Mouse (Mus musculus) splenic B cell, adult 2 months (primary cell): ENCODE data around the gene Gm11060.

ENCODE experiments used
- DNase-seq: peaks from one replicate; pipeline ENCODE4 v3.0.0-alpha.2; 2011; ENCODE audit warnings: low read depth, low spot score
- H3K27me3 ChIP-seq: 2 replicates; pipeline ENCODE4 v1.6.1; 2012; ENCODE audit warnings: mild to moderate bottlenecking, low read length, moderate library complexity, mixed read lengths; ENCODE audit not compliant: control insufficient read depth, poor library complexity, insufficient read depth, severe bottlenecking
- H3K36me3 ChIP-seq: 2 replicates; pipeline ENCODE4 v1.6.1; 2012; ENCODE audit warnings: mild to moderate bottlenecking, low read length, moderate library complexity, mixed read lengths; ENCODE audit not compliant: control insufficient read depth, poor library complexity, insufficient read depth, severe bottlenecking

The Gm11060 gene

GRCm38 (mm10) chr2:105126279-105126678 lies 34.5 kb downstream of the Gm11060 start, which contains the start of gene Wt1:
Gene Wt1, plus strand, starts transcription at chr2:105126529.
- no peaks in the 10 kb centered on the region for H3K36me3 ChIP-seq
- no peak for DNase-seq

GRCm38 (mm10) chr2:105126691-105127530 lies 35.1 kb downstream of the Gm11060 start:
- H3K36me3 ChIP-seq, result no peaks in the 10 kb centered on the region
- H3K27me3 ChIP-seq, result peaks cover 8% of the 10 kb centered on the region; the same call in 1 of the 2 replicates
- no peak for DNase-seq

More at GRCm38 (mm10) chr2:105126279-105126678, 34.5 kb downstream of the Gm11060 start, which contains the start of gene Wt1:
- peaks cover 8% of the 10 kb centered on the region; the same call in 1 of the 2 replicates for H3K27me3 ChIP-seq

- Histone ChIP-seq H3K27me3 (peaks cover 8% of the 10 kb centered on the region; the same call in 1 of the 2 replicates), H3K36me3 (no peaks in the 10 kb centered on the region)
- no peak for DNase-seq
These were observed 36.0 kb downstream of the Gm11060 start for GRCm38 (mm10) chr2:105127531-105128480.

- H3K36me3 ChIP-seq, result no peaks in the 10 kb centered on the region
- DNase-seq, result no peak
- peaks cover 8% of the 10 kb centered on the region; the same call in 1 of the 2 replicates for H3K27me3 ChIP-seq
These were observed 36.7 kb downstream of the Gm11060 start for GRCm38 (mm10) chr2:105128564-105128963.

GRCm38 (mm10) chr2:105130351-105131060 lies 38.7 kb downstream of the Gm11060 start:
- peak; percentile 6 for DNase-seq
- Histone ChIP-seq H3K36me3 (no peaks in the 10 kb centered on the region), H3K27me3 (peaks cover 8% of the 10 kb centered on the region; the same call in 1 of the 2 replicates)

GRCm38 (mm10) chr2:105131061-105131810 lies 39.4 kb downstream of the Gm11060 start:
- peaks cover 8% of the 10 kb centered on the region; the same call in 1 of the 2 replicates for H3K27me3 ChIP-seq
- H3K36me3 ChIP-seq, result no peaks in the 10 kb centered on the region
- no peak for DNase-seq

GRCm38 (mm10) chr2:105131811-105132100 lies 39.9 kb downstream of the Gm11060 start:
- Histone ChIP-seq H3K36me3 (no peaks in the 10 kb centered on the region), H3K27me3 (peaks cover 5% of the 10 kb centered on the region; the same call in 1 of the 2 replicates)
- DNase-seq, result no peak

GRCm38 (mm10) chr2:105132300-105132699 lies 40.5 kb downstream of the Gm11060 start:
- Histone ChIP-seq H3K36me3 (no peaks in the 10 kb centered on the region), H3K27me3 (peaks cover 7% of the 10 kb centered on the region)
- DNase-seq, result no peak

- Histone ChIP-seq H3K27me3 (peaks cover 7% of the 10 kb centered on the region), H3K36me3 (no peaks in the 10 kb centered on the region)
- no peak for DNase-seq
These were observed 41.3 kb downstream of the Gm11060 start for GRCm38 (mm10) chr2:105132933-105133795.

- no peak for DNase-seq
- H3K27me3 ChIP-seq, result peaks cover 5% of the 10 kb centered on the region
- H3K36me3 ChIP-seq, result no peaks in the 10 kb centered on the region
These were observed 42.5 kb downstream of the Gm11060 start for GRCm38 (mm10) chr2:105134296-105134695.

- Histone ChIP-seq H3K27me3 (peaks cover 2% of the 10 kb centered on the region), H3K36me3 (no peaks in the 10 kb centered on the region)
- no peak for DNase-seq
These were observed 47.7 kb downstream of the Gm11060 start for GRCm38 (mm10) chr2:105139471-105139870.

- Histone ChIP-seq H3K27me3 (peaks cover 2% of the 10 kb centered on the region), H3K36me3 (no peaks in the 10 kb centered on the region)
- no peak for DNase-seq
These were observed 49.6 kb downstream of the Gm11060 start for GRCm38 (mm10) chr2:105141371-105141770.
